Mouse (Mus musculus) right cerebral cortex, postnatal 25 days (tissue): ENCODE measurements around the gene Dhx34.

Experiments used
- DNase-seq: peaks from one replicate; pipeline ENCODE4 v3.0.0; 2022

Dhx34 gene

DNA sequence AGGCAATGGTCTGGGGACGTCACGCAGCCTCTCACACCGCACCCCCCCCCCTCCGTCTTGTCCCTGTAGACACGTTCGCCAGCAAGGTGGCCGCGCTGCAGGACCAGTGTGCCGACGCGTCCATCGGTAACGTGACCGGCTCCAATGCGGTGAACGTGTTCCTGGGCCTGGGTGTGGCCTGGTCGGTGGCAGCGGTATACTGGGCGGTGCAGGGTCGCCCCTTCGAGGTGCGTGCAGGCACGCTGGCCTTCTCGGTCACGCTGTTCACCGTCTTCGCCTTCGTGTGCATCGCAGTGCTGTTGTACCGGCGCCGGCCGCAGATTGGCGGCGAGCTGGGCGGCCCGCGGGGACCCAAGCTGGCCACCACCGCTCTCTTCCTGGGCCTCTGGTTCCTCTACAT lies 63.1 kb downstream of the Dhx34 start:
- no peak for DNase-seq

DNA sequence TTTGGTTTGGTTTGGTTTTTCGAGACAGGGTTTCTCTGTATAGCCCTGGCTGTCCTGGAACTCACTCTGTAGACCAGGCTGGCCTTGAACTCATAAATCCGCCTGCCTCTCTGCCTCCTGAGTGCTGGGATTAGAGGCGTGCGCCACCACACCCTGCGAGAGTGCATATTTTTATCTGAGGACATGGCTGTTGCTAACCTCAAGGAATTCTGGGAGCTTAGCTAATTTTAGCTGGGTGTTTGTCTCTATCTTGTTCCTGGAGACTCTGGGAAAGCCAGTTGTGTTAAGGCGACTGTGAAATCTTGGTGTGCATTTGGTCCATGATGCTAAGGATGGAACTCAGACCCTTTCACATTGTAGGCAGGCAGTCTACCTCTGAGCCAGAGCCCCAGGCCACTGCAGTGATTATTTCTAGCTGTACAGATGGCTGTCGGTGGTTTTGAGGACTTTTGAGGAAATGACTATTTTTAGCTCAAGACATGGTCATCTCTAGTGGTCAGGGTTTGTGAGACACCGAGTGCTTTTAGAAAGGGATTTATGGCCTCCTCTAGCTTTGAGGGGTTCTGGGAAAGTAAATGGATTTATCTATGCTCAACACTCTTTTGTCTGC lies 65.6 kb downstream of the Dhx34 start:
- DNase-seq, result no peak

DNA sequence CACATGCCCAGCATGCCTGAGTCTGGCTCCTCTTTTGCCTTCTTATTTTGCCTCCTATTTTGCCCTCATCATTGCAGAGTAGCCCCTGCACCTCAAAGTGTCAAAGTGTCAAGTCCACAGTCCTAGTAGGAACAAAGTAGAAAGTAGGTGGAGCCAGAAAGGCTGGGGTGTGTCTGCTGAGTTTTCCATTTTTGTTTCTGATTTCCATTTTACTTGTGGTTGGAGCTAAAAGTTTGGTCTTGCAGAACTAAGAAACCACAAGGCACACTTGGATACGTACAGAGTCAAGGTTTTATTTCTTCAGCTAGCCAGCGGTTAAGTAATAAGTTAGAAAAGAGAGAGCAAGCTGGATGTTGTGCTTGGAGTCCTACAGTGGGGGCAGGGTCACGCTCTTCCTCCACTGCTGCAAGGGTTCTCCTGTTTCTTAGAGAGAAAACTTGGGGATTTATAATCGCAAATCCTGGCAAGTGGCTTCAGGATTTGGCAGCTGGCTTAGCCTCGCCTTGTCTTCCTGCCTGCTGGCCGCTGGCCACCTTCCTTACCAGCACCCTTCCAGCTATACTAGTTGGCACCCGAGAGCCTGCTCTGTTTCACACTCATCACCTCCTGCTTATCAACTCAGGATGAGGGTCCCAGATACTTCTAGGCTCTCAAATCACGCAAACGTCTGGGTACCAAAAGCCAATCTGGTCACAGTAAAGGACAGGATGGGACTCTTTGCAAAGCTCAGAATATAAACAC lies 66.5 kb downstream of the Dhx34 start:
- no peak for DNase-seq

DNA sequence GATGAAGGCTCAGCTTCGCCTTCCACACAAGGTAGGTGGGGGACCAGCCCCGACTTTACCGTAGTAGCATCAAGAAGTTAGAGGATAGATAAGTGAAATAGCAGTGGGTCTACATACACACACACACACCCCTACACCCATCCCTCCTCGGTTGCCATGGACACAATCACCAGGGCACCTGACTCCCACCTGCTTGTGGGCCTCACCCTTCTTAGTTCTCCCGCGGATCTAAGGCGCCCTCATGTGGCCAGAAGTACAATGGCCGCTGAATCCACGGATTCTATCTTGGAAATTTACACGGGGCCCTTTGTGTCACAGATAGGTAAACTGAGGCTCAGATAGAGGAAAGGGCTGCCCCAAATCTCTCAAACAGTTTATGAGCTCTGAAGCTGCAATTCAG lies 68.3 kb downstream of the Dhx34 start:
- DNase-seq, result peak; percentile 69

DNA sequence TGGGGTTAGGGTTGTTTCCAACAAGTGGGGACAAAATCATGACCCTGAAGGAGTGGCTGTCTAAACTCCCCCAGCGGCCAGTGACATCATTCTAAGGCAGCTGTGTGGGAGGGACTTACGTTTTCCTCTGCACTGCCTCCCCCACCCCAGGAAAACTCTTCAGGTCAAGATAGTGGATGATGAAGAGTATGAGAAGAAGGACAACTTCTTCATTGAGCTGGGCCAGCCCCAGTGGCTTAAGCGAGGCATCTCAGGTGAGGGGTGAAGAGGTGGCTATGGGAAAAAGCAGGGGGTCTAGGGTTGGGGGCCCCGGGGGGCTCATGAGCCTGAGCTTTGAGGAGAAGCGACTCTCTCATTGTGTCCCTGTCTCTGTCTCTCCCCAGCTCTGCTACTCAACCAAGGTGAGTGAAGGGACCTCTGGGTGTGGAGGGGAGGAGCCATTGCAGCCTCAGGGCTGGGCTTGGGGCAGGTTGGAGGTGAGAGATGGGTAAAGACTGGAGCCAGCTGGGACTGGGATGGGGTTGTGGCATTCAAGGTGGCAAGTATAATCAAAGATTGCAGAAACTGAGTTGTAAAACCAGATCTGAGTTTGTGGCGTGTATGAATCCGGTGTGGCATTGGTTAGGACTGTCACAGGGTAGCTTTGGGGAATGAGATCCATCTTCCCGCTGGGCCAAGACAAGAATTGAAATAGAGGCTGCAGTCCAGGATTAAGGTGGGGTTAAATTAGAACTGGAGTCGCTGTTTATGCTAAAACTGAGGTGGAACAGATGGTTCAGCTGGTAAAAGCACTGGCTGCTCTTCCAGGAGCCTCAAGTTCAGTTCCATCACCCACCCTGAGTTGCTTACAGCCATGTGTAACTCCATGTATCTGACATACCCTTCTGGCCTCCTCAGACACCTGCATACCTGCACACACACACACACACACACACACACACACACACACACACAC lies 71.4 kb downstream of the Dhx34 start:
- no peak for DNase-seq

DNA sequence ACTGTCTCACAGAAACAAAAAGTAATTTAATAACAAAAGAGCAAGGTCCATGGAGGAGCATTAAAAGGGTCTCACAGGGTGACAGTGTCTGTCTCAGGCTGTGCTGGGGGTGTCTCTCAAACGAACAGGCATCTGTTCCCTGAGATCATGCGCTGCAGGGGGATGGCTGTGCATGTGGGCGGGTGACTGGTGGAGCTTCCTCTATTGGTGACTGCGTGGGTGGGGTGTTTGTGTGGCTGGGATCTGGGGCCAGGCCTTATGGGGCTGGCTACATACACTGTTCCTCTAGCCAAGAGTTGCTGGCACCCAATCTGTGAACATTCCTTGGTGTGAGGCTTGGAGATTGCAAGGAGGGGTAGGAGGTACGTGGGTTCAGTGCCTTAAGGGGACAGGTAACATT lies 72.6 kb downstream of the Dhx34 start:
- peak; percentile 84 for DNase-seq

DNA sequence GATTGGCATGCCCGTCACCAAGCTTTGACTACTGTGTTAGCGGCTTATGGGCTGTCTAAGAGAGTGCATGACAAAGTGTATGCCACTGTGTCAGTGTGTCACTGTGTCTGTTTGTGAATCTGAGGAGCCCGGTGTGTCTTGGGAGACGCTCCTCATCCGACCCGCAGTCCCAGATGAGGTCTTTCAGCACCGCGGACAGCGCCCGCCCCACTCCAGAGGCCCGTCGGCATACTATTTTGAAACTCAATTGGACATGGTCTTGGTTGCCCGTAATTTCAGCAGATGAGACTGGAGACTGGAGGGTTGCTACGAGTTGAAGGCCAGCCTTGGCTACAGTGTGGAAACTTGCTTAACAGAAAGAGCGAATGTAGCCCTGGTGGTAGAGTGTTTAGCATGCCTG lies 74.2 kb downstream of the Dhx34 start:
- no peak for DNase-seq
